ENCODE assay signal across 31 mouse cellular contexts in genomic region chr14:30378306-30378705, GRCm38 (mm10).
"Had no signal": no experiment of that assay in that cellular context is flagged by ENCODE, and none has a peak within 500 bp of the region (broad histone marks: within the 10 kb centered on the region; RNA-seq: fewer than 3 reads in every experiment).

No protein-coding gene starts in this region.

- H3K36me3 ChIP-seq: limb, embryonic 10.5 days; limb, embryonic 12.5 days; limb, embryonic 13.5 days; limb, embryonic 15.5 days; liver, embryonic 12.5 days; liver, embryonic 13.5 days; liver, embryonic 15.5 days; lung, embryonic 15.5 days; midbrain, embryonic 10.5 days; midbrain, embryonic 12.5 days; midbrain, embryonic 13.5 days; midbrain, embryonic 15.5 days; neural tube, embryonic 12.5 days had no signal

- H3K9ac ChIP-seq: limb, embryonic 12.5 days; limb, embryonic 13.5 days; limb, embryonic 15.5 days; liver, embryonic 12.5 days; liver, embryonic 13.5 days; liver, embryonic 14.5 days; liver, embryonic 15.5 days; liver, postnatal 0 days; lung, embryonic 14.5 days; lung, embryonic 15.5 days; midbrain, embryonic 12.5 days; midbrain, embryonic 13.5 days; midbrain, embryonic 15.5 days; neural tube, embryonic 12.5 days had no signal

- H3K4me3 ChIP-seq: limb, embryonic 10.5 days; limb, embryonic 12.5 days; limb, embryonic 13.5 days; limb, embryonic 15.5 days; liver, embryonic 12.5 days; liver, embryonic 13.5 days; liver, embryonic 15.5 days; lung, embryonic 15.5 days; megakaryocyte, embryonic 14.5 days; midbrain, embryonic 10.5 days; midbrain, embryonic 12.5 days; midbrain, embryonic 13.5 days; midbrain, embryonic 15.5 days; myocyte; neural tube, embryonic 12.5 days had no signal

- H3K4me2 ChIP-seq: limb, embryonic 12.5 days; limb, embryonic 13.5 days; limb, embryonic 15.5 days; liver, embryonic 11.5 days; liver, embryonic 12.5 days; liver, embryonic 13.5 days; liver, embryonic 15.5 days; lung, embryonic 14.5 days; lung, embryonic 15.5 days; midbrain, embryonic 11.5 days; midbrain, embryonic 12.5 days; midbrain, embryonic 13.5 days; midbrain, embryonic 15.5 days; neural tube, embryonic 12.5 days had no signal

- H3K4me1 ChIP-seq: limb, embryonic 10.5 days; limb, embryonic 12.5 days; limb, embryonic 13.5 days; limb, embryonic 15.5 days; liver, embryonic 12.5 days; liver, embryonic 13.5 days; liver, embryonic 15.5 days; lung, embryonic 15.5 days; megakaryocyte, embryonic 14.5 days; midbrain, embryonic 10.5 days; midbrain, embryonic 12.5 days; midbrain, embryonic 13.5 days; midbrain, embryonic 15.5 days; neural tube, embryonic 12.5 days had no signal

- ATAC-seq: liver, embryonic 12.5 days; liver, postnatal 0 days; lung, postnatal 0 days; midbrain, embryonic 13.5 days; midbrain, embryonic 15.5 days; midbrain, embryonic 16.5 days had no signal

- H3K27ac ChIP-seq: limb, embryonic 10.5 days; limb, embryonic 12.5 days; limb, embryonic 13.5 days; limb, embryonic 15.5 days; liver, embryonic 12.5 days; liver, embryonic 13.5 days; liver, embryonic 14.5 days; liver, embryonic 15.5 days; lung, embryonic 15.5 days; macrophage; midbrain, embryonic 10.5 days; midbrain, embryonic 12.5 days; midbrain, embryonic 13.5 days; midbrain, embryonic 15.5 days; neural tube, embryonic 12.5 days had no signal

- H3K27me3 ChIP-seq: limb, embryonic 12.5 days; limb, embryonic 13.5 days; limb, embryonic 15.5 days; liver, embryonic 12.5 days; liver, embryonic 13.5 days; liver, embryonic 15.5 days; lung, embryonic 15.5 days; megakaryocyte, embryonic 14.5 days; midbrain, embryonic 12.5 days; midbrain, embryonic 13.5 days; midbrain, embryonic 15.5 days; neural tube, embryonic 12.5 days had no signal

- H3K9me3 ChIP-seq: limb, embryonic 10.5 days; limb, embryonic 12.5 days; limb, embryonic 15.5 days; liver, embryonic 12.5 days; liver, embryonic 13.5 days; liver, embryonic 15.5 days; lung, embryonic 15.5 days; midbrain, embryonic 12.5 days; midbrain, embryonic 13.5 days; midbrain, embryonic 15.5 days; neural tube, embryonic 12.5 days had no signal

- DNase-seq: left cerebral cortex, postnatal 4 days; liver; liver, embryonic 13.5 days; liver, postnatal 0 days; lung, adult 18-20 months; lung, adult 2 months; lung, embryonic 14.5 days; lung, postnatal 10 days; lung, postnatal 14 days; lung, postnatal 36 days; lung, postnatal 4 days had no signal
